Mouse (Mus musculus) gastrocnemius, adult 8-10 months (tissue): ENCODE data around the gene Cttn. TPM values are rescaled to one million over a fixed set of nuclear protein-coding genes. Genes with fewer than 3 reads are reported as not detected.

Experiments used
- DNase-seq, 2 experiments: peaks; one replicate each; pipeline ENCODE4 v3.0.0; 2022; ENCODE audit warnings: low spot score in 2 of 2
- total RNA-seq, 4 experiments: library from RNA; stranded (reverse); gene quantifications; 2 replicates each; pipeline ENCODE4 v1.2.4; 2022

Cttn gene
- total RNA-seq, 4 experiments from 2014 or later: 16.6 to 19.3 (median 17.9) TPM

- DNase-seq: no peak
These were observed 68.3 kb downstream of the Cttn start for GRCm38 (mm10) chr7:144402492-144402891.

GRCm38 (mm10) chr7:144391727-144392126 is 79.1 kb downstream of the Cttn start:
- no peak for DNase-seq

GRCm38 (mm10) chr7:144390676-144391075 is 80.1 kb downstream of the Cttn start:
- no peak for DNase-seq

- DNase-seq: no peak
These were observed 81.1 kb downstream of the Cttn start for GRCm38 (mm10) chr7:144389704-144390103.

- no peak for DNase-seq
These were observed 83.3 kb downstream of the Cttn start for GRCm38 (mm10) chr7:144387537-144387936.

Other genes with a start within 250 kb of the Cttn start
- 10 to 100 TPM; 20.8 to 28.2 (median 25.6) TPM for gene Ppfia1, start 82.7 kb upstream of the Cttn start, total RNA-seq
- gene Fadd, start 111.5 kb upstream of the Cttn start, total RNA-seq: 1 to 10 TPM; 2.1 to 2.7 (median 2.4) TPM